Mouse (Mus musculus) myocyte (in vitro differentiated cells): ENCODE measurements around the gene Zfp810.

ENCODE experiments used
- MAX ChIP-seq: IDR thresholded peaks from one replicate; pipeline ENCODE4 v1.6.1; 2011; ENCODE audit warnings: low read depth, mild to moderate bottlenecking, control low read depth
- POLR2A ChIP-seq: IDR thresholded peaks from one replicate; pipeline ENCODE4 v1.6.1; 2011; ENCODE audit warnings: low read depth, mild to moderate bottlenecking, control low read depth, moderate library complexity; ENCODE audit not compliant: insufficient read length
- SRF ChIP-seq: IDR thresholded peaks from one replicate; pipeline ENCODE4 v1.6.1; 2011; ENCODE audit warnings: low read depth; ENCODE audit not compliant: control insufficient read depth, insufficient read length
- USF1 ChIP-seq: IDR thresholded peaks from one replicate; pipeline ENCODE4 v1.6.1; 2011; ENCODE audit warnings: low read depth, mild to moderate bottlenecking, control low read depth, moderate library complexity

- TF ChIP-seq MAX (no peak), POLR2A (no peak), SRF (no peak), USF1 (no peak)
Observed at GRCm38 (mm10) chr9:22319109-22319508, 11.7 kb upstream of the Zfp810 start.
